Mouse (Mus musculus) adrenal gland, adult 8-10 months (tissue): ENCODE measurements around the gene Slc19a2. TPM values are rescaled to one million over a fixed set of nuclear protein-coding genes. Genes with fewer than 3 reads are reported as not detected.

ENCODE experiments used
- total RNA-seq, 4 experiments: library from RNA; stranded (reverse); gene quantifications; 2 replicates each; pipeline ENCODE4 v1.2.4; 2022

Slc19a2 gene
- total RNA-seq, 4 experiments from 2014 or later: 26.5 to 34.7 (median 32.3) TPM

Other genes with a start within 250 kb of the Slc19a2 start
- gene Sele, start 200.8 kb upstream of the Slc19a2 start, total RNA-seq: 10 to 100 TPM in 2 of 4 experiments, 1 to 10 TPM in 2; 4.1 to 13.1 (median 8.5) TPM
- gene Sell, start 187.1 kb upstream of the Slc19a2 start, total RNA-seq: 1 to 10 TPM in 2 of 4 experiments, under 1 TPM in 2; 0.66 to 1.4 (median 0.96) TPM
- 1 to 10 TPM in 3 of 4 experiments, under 1 TPM in 1; 0.77 to 2.1 (median 1.3) TPM for gene Selp, start 133.8 kb upstream of the Slc19a2 start, total RNA-seq
- gene F5, start 97.2 kb upstream of the Slc19a2 start, total RNA-seq: 1 to 10 TPM; 1.5 to 4.3 (median 3.3) TPM
- 10 to 100 TPM in 3 of 4 experiments, 1 to 10 TPM in 1; 8.2 to 13.3 (median 11.6) TPM for gene Ccdc181, start 26.5 kb downstream of the Slc19a2 start, total RNA-seq
- gene Nme7, start 55.1 kb downstream of the Slc19a2 start, total RNA-seq: 10 to 100 TPM; 25.7 to 27.3 (median 26.2) TPM
- 10 to 100 TPM; 23.2 to 27.1 (median 24.6) TPM for gene Blzf1, start 58.4 kb downstream of the Slc19a2 start, total RNA-seq
- 100 to 1,000 TPM in 1 of 4 experiments, 10 to 100 TPM in 3; 72.9 to 103 (median 83.7) TPM for gene Atp1b1, start 209.3 kb downstream of the Slc19a2 start, total RNA-seq